Mouse (Mus musculus): ENCODE results near the gene Opcml.

Gene Opcml

DNA sequence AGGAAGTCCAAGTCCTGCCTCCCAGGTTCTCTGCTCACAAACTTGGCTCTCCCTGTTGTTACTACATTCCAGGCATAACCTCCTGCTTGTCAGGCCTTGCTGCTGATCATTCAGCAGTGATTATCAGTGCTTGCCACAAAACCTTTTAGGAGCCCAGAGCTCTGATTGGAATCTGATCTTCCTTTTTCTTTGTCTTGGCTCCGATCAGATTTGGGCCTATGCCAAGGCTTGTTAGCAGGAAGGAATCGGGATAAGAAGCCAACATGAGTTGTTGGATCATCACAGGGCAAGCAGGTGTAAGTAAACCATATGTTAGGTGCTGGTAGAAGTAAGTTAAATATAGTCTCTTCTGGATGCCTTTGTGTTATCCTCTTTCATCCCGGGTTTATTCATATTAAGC, 954.2 kb downstream of the Opcml start:
- in situ Hi-C loops (cut with MseI, MboI), result loop anchor here (10.0 kb wide), 1 partner anchor 340 kb away; no protein-coding TSS in a partner anchor

DNA sequence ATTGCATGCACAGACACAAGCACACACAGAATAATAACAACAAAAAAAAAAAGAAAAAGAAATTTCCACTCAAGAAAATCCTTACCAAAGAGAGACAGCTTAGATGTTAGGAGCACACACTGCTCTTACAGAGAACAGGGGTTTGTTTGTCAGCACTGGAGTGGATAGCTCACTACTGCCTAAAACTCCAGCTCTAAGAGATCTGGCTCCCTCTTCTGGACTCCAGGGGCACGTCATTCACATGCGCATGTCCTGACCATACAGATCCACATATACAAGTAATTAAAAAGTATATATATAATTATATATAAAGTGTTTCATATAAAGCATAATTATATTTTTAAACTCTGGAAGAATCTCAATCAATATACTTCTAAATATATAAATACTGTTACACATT, 958.3 kb downstream of the Opcml start:
- in situ Hi-C loops (cut with MseI, MboI), result loop anchor here (10.0 kb wide), 1 partner anchor 344 kb away; no protein-coding TSS in a partner anchor

DNA sequence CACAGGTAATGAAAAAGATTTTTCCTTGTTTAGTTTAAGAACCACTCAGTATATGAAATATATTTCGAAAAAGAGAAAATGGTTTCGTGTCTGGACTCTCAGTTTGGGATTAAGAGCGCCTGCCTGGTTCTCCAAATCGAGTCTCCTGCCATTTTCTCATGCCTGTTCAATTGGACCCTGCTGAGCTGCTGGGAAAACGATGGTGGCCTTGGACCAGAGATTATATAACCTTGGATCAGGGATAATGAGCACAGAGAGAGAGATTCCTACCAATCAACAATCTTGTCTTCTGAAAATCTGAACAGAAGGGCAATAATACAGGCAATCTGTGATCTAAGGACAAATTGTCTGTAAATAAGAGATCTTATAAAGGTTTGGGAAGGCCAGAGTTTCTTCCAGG, 962.3 kb downstream of the Opcml start:
- in situ Hi-C loops (cut with MseI, MboI), result no loop called here

DNA sequence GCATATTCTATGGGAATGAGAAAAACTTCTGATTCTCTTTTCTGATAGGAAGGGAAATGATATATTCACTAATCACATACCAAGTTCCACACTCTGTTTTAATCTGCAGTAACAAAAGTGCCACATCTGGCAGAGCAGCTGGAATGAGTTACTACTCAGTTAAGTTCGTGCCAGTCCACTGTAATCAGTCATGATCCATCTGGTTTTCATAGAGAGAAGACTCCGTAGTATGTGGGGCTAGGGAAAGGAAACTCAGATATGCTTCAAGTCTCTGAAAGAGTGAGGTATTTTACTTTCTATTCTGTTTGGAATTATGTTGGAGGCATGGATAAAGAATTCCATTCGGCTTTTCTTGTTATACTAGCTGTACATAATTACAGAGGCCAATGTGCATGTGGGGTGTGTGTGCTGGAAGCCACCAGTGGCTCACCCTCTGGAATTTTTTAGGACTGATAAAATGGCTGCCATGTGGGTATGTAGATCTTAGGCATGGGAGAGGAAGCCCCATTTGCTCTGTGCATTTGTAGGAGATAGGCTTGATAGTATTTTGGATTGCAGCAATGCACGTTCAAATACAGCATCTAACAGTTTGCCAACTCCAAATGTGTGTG, 966.4 kb downstream of the Opcml start:
- in situ Hi-C loops (cut with MseI, MboI), result no loop called here

DNA sequence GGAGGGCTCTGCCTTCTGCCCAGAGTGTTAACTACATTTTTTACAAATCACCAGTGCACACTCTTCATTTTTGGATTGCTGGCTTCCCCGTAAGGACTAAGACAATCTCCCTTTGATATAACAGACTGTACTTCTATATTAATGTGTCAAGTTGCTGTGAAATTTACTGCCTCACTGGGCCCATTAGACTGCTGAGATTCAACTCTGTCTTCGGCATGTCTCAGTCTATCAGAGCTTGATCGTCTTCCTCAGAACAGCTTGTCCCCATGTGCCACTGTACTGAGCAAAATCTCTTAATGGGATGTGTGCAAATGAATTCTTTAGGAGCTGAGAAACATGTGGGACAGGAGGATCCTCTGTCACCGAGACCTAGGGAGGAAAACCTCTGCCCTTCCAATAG, 970.9 kb downstream of the Opcml start:
- in situ Hi-C loops (cut with MseI, MboI), result no loop called here

DNA sequence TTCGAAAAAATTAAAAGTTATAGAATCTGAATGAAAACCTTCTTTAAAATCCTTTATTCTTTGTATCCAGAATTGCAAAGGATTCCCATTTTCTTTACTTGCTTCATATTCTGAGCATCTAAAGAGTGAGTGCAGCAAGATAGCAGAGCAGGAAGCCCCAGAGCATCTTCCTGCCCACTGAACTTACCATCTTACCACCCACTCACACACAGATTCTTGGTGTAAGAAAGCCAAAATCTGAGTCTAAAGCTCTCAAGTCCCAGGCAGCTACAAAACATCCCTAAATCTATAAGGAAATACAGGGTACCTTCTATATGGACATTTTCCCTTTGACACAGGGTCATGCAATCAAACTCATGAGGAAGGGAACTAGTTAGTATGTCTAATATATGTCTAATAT, 973.6 kb downstream of the Opcml start:
- in situ Hi-C loops (cut with MseI, MboI), result no loop called here

DNA sequence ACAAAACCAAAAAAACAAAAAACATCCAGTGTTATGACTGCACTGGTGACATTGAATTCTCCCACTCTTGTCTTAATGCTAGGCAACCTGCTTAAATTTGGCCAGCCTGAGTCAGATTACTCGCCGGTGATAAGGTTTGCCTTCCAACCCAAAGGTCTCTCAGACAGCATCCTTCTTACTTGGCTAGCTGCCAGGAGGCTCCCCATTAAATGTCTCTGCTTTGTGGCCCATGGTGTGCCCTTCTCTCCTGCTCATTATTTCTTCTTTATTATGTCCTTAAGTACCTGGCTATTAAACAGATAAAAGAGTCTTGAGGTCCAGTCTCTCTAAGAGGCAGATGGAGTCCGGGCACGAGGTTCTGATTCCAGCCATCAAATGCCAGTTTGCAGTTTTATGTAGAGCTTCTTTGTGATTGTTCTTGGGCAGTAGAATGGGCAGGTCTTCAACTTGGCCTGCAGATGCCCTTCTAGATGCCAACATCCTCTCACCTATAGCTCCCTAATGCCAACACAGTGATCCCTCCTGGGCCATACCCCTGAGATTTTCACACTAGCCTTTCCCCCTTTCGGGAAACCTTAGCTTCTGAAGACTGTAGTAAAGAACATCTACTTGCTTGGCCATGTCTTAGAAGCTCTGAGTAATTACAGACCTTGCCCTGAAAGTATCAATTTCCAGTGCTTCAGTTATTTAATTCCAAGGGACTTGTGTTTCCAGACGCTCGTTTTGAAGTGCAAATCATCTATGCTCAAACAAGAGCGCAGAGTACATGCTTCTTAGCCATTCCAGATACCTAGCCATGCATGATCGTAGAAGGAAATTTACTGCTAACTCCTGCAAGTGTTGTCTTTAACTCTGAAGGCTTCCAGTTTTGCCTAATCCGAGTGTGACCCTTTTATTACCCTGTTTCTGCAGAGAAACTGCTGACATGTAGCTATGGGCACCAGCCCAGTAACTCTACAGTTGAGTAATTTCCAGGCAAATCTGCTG, 986.2 kb downstream of the Opcml start:
- in situ Hi-C loops (cut with MseI, MboI), result no loop called here

DNA sequence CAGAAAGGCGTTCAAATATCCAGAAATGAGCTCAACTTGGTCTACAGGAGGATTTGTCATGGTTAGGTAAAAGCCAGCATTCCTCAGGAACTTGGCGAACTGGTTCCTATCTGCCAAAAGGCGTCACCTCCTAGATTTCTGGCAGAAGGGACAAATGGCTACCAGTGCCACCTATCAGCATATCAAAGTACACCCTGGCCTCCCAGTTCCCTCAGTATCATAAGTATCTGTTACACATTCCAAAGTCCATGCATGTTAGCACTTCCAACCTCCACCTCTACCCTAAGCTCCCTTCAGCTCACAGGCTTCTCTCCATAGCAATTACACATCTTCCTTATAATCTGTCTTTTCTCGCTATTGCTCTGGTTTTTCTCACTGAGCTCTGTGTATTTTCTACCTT, 993.3 kb downstream of the Opcml start:
- in situ Hi-C loops (cut with MseI, MboI), result no loop called here

DNA sequence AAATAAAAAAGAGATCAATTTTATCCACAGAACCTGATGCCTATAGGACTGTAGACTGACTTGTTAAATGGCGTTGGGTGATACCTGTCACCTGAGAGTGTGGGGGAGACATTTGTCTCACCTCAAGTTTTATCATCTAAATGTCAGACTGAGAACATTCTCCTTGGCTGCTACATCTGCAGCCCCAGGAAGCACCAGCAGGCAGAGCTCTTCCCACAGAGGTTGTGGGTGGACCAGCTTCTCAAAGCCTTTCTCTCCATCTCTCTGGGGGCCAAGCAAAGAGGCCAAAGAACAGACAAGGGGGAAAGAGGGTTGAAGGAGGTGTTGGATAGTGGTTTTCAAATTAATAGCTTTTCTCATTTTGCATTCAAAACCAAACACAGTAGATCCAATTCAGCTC, 998.9 kb downstream of the Opcml start:
- in situ Hi-C loops (cut with MseI, MboI), result no loop called here

DNA sequence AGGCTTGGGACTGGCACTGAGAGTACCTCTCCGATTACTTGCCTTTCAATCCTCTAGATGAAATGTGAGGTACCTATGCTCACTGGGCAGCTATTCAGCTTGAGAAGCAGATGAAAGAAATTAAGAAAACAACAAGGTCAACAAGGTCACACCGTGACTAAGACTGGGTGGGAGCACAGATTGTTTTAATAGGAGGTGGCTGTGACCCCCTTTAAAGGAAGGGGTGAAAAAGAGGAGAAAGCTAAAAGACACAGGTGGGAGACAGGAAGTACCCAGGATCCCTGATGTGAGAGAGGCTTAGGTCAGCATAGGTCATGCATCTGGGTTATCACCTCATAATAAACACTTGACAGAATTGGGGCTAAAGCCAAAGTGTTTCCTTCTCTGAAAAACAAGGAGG, 1009.5 kb downstream of the Opcml start:
- in situ Hi-C loops (cut with MseI, MboI), result no loop called here

DNA sequence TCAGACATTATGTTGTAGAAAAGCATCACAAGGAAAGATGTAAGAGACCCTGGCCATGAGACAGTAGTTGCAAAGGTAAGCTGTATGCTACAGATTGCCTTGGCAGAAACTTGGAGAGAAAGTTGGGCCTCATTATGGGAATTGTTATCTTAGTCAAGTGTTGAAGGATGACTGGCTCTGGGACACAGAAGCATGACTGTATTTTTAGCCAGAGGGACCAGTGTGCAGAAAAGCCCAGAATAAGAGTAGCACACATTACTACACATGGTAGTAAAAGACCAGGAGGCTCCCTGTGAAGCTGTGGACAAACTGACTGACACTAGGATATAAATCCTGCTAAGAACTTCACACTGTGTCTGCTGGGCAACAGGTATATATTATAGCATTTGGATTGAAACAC, 1016.1 kb downstream of the Opcml start:
- in situ Hi-C loops (cut with MseI, MboI), result no loop called here

DNA sequence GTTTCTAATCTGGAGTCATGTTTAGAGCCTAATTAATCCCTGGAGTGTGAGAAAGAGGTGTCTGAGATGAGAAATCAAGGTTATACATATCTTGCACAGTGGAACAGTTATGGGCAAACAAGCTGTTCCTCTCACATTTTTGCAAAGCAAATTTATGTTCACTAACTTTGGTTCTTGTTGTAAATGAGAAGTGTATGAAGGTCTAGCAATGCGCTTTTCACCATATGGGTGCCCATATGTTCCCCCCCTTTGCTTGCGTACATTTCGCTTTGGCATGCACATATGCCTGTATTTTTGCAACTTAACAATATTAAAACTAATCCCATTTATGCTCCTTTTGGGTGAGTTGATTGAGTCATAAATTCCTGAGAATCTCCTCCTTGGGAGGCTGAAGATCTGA, 1031.5 kb downstream of the Opcml start:
- in situ Hi-C loops (cut with MseI, MboI), result no loop called here

DNA sequence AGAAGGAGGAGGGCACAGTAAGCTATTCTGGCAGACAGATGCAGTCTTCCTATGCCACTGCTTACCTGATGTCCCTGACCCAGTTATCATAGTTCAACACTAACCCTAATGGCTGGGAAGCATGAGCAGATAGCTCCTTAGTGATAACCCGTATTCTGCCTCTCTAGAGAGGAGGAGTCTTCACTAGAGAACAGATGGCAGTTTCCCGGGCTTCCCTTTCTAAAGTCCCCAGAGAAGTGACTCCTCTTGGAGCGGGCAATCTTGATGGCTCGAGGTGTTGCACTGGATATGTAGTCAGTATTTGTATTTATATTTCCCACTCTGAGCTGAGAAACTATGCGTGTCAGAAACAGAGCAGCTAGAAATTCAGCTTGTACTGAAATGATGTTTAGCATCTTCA, 1031.9 kb downstream of the Opcml start:
- in situ Hi-C loops (cut with MseI, MboI), result no loop called here

DNA sequence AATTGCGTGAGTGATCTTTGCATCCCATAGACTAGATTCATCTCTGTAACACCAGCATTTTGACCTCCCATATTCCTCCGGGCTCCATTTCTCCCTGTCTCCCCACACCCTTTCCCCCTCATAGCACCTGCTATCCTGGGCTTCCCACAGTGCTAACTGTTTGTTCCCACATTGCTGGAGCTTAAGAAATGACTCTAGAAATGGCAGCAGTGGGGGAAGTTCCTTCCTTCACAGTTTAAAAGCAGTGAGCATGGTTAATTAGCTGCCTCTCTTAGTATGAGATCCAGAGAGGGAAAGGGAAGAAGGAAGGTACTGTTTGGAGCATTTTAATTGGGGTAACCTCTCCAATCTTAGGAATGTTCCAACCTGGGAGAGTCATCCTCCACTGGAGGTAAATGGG, 1035.2 kb downstream of the Opcml start:
- in situ Hi-C loops (cut with MseI, MboI), result no loop called here

DNA sequence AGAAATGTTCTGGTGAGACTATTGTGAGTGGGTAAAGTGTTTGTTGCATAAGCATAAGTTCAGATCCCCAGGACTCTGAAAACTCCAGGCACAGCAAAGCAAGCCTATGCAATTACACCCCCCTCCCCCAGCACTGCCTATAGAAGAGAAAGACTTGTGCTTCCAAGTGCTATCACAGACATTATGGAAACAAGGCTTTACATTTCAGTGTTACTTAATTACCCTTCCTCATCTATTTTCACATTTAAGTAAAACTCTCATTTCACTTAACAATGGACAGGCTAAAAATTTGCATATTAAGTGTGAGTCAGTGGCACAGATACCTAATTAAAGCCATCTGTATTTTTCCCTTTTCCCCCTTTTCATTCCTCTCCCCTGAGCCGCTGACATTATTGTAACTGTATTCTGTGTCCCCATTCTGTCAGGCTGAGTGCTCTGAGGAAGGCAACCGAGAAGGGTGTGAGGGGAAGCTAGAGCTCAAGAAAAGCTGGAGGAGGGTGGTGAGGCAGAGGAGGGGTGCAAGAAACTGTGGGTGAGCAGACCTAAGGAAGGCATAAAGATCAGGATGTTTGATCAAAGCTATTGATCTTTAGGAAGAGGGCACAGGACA, 1055.5 kb downstream of the Opcml start:
- in situ Hi-C loops (cut with MseI, MboI), result no loop called here

DNA sequence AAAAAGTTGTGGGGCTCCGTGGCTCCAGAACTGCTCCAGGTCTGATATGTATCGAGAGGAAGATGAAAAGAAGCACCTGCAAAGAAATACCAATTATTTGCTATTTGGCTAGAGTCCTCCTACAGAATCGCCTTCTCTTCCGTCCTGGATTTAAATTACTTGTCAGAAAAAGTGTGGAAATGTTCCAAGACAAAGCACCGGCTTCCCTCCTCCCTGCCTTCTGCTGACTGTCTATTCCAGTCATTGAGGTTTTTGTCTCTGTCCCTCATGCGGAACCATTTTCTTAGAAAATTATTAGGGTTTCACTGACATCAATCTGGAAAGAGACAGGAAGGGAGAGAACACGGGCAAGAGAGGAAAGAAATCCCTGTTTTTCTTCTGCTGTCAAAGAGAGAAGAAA, 1065.3 kb downstream of the Opcml start:
- in situ Hi-C loops (cut with MseI, MboI), result no loop called here

DNA sequence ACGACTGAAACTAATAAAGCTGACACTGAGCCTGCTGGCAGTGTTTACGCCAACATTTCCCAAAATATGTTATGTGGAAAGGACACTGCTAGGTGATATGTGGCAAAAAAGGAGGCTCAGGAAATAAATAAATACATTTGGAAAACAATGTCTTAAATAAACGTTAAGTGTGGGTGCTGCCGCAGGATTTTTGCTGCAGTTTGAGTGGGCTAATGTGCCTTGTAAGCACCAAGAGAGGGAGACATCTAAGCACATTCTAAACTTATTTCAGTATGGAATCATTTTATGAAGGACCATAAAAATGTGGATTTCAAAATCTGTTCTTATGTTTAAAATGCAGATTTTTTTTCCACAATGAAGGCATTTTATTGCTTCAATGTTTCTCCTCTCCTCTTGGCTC, 1071.4 kb downstream of the Opcml start:
- in situ Hi-C loops (cut with MseI, MboI), result no loop called here

DNA sequence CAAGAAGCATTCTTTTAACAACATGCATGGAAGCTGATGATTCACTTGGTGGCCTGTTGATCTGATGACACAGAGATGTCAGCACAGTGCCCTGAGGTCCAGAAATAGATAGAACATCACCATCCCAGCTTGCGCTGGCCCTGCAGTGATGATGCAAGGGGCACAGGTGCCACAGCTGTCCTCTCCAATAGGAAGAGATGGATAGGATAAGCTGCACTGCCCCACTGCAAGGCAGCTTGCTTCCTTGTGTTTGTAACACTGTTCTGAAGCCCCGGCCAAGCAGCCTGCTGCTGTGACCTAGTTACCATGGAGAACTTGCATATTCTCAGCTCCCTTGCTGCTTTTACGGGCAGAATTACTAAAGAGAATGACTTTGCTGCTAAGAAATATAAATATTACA, 1076.7 kb downstream of the Opcml start:
- in situ Hi-C loops (cut with MseI, MboI), result no loop called here

DNA sequence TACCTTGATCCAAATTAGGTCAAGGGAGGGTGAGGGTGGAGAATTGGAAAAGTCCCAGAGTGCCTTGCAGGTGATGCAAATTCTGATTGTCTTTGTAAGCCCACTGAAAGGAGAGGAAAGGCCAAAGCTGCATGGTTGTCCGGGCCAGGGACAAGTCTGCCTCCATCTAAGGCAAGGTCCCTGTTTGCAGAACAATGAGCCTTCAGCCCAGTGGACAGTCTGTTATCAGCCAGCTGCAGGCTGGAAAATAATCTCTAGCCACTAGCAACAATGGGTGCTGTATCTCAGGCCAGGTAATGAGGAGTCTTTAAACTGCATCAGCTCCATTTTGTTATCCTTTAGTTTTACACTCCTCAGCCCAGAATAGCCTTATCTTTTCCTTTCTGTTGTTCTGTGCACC, 1079.9 kb downstream of the Opcml start:
- in situ Hi-C loops (cut with MseI, MboI), result no loop called here

DNA sequence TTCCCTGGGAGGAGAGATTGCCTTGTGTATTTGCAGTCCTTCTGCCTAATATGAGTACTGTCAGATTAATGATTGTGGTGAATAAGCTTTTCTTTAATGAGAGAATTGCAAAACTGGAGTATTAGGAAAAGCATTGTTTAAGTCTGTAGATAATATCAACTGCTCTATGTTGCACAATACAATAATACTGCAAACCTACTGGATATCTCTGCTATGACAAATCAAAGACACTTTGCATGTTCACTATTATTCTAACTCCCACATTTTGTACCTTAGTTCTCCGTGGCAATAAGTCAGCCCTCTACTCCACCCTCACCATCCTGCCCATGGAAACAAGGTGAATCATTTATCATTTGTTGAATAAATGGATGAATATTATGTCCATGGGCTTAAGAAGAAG, 1092.0 kb downstream of the Opcml start:
- in situ Hi-C loops (cut with MseI, MboI), result no loop called here

DNA sequence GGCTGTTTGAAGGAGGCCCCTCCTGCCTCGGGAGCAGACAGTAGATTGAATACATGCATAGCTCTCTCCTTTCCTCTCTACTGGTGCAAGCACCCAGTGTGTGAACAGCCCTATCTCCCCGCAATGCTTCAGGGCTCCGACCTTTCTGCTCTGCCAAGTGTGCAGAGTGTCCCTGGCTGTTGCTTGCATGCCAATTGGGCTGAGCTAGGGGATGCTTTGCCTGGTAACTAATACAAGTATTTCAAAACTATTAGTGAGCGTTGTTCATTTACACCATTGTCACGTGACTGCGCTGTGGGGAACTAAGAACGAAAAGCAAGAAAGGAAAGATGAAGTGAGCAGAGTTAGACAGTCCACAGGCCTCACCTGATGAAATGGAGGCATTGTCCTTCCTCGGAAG, 1101.0 kb downstream of the Opcml start:
- in situ Hi-C loops (cut with MseI, MboI), result no loop called here

DNA sequence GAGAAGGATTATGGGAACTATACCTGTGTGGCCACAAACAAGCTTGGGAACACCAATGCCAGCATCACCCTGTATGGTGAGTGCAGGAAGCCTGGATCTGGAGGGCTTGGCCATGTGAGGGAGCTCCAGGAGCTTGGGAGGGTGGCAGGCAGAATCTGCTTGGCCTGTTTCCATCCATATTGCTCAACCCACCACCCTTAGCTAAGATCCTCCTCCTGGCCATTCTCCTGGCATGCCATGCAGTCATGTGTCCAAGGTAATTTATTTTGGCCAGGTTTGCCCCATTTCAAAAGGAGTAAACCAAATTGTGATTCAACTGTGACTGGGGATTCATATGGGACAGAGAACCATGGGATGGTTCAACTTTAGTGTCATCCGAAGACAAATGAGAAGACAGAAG, 1112.7 kb downstream of the Opcml start:
- in situ Hi-C loops (cut with MseI, MboI), result no loop called here

DNA sequence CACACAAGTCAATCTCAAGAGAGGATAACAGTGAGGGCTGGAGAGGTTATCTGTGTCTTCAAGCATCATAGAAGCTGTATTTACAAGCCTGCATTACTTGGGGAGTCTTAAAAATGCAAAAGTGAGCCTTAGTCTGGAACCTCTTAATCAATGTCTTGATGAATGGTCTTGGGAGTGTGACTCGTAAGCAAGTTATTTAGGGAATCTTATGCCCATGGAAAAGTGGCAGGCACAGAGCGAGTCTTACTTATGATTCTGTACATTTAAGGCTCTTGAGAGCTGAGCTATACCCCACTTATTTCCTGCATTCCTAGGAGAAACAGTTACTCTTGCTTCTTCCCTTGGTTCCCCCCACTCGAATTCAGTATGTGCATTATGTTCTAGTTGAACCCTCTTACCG, 1119.2 kb downstream of the Opcml start:
- in situ Hi-C loops (cut with MseI, MboI), result no loop called here

Measured in mouse trophoblast stem cell (cell line).